Mouse (Mus musculus): ENCODE measurements around the gene Kif5a.

Kif5a gene

GRCm38 (mm10) chr10:127289573-127290191 lies 26.5 kb upstream of the Kif5a start:
- DNase-seq (ENCODE audit: low spot score): peak; percentile 34

DNA sequence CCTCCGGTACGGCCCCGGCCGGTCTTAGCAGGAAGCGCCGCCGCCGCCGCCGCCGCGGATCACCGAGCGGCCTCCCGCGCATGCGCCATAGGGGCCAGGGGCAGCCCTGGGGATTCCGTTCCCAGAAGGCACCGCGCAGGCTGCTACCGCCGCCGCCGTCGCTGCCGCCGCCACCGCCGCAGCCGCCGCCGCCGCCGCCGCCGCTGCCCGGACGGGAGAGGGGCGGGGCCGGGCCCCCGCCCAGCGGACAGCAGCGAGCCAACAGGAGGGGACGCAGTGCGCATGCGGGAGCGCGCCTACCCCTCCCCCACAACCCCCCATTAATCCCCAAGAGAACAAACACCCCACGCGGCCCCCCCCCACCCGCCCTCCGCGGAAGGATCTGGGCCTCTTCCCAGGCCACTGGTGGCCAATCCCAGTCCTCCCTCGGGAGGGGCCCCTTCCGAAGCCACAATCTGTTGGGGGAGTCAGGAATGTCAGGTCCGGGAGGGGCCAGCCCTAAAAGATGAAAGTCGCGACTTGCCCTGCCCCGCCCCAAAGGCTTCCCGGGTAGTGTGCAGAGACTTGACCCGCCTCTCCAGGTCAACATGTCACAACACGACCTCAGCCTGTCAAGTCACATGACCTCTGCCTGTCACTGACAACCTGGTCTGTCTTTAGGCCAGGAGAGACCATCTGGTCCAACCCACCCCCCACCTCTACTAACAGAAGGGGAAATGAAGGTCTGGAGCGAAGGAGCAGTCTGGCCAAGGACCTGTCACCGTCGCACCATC lies 25.8 kb upstream of the Kif5a start, which contains the start of gene Mbd6:
Gene Mbd6, minus strand, starts transcription at position 219 of the 773 bp plus-strand sequence.
- peak; percentile 83 for DNase-seq (ENCODE audit: low spot score)

DNA sequence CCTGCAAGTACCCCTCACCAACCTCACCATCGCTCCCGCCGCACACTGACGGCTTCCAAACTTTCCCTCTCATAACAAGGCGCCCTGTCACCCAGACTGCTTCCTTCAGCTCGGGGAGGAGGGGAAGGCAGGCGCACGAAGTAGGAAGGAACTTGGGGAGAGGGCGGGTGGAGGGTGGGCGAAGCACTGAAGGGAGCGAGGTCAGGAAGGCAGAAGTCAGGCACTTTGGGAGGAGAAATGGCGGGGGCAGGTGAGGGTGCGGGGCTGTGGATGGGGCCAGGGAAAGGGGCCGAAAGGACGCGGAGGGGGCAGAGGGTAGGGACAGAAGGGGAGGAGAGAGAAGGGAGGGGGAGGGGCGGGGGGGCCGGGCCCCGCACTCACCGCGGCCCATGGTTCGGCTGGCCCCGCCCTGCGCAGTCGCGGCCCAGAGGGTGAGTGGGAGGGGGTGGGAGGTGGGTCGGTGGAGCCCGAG lies 25.2 kb upstream of the Kif5a start:
- DNase-seq (ENCODE audit: low spot score): peak; percentile 49

DNA sequence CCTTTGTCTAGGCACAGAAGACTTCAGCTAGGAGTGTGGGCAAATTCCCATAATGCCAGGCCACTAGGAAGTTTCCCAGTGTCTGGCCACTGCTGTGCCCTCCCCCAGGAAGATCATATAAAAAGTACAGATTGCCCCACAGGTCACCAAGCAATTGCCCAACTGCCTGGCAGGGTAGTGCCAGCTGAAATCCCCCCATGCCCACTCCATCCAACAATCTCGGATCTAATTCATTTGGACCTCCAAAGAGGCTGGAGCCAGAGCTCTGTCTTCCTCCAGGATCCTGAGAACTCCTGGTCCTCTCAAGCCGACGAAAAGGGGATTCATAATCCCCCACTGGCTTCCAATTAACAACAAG lies 24.8 kb upstream of the Kif5a start:
- DNase-seq (ENCODE audit: low spot score): no peak

GRCm38 (mm10) chr10:127287271-127287935 lies 24.3 kb upstream of the Kif5a start:
- no peak for DNase-seq (ENCODE audit: low spot score)

- DNase-seq (ENCODE audit: low spot score): no peak
These were observed 23.6 kb upstream of the Kif5a start for GRCm38 (mm10) chr10:127286730-127287129.

- DNase-seq (ENCODE audit: low spot score): no peak
These were observed 23.0 kb upstream of the Kif5a start for GRCm38 (mm10) chr10:127286194-127286593.

GRCm38 (mm10) chr10:127285644-127286043 lies 22.5 kb upstream of the Kif5a start:
- no peak for DNase-seq (ENCODE audit: low spot score)

DNA sequence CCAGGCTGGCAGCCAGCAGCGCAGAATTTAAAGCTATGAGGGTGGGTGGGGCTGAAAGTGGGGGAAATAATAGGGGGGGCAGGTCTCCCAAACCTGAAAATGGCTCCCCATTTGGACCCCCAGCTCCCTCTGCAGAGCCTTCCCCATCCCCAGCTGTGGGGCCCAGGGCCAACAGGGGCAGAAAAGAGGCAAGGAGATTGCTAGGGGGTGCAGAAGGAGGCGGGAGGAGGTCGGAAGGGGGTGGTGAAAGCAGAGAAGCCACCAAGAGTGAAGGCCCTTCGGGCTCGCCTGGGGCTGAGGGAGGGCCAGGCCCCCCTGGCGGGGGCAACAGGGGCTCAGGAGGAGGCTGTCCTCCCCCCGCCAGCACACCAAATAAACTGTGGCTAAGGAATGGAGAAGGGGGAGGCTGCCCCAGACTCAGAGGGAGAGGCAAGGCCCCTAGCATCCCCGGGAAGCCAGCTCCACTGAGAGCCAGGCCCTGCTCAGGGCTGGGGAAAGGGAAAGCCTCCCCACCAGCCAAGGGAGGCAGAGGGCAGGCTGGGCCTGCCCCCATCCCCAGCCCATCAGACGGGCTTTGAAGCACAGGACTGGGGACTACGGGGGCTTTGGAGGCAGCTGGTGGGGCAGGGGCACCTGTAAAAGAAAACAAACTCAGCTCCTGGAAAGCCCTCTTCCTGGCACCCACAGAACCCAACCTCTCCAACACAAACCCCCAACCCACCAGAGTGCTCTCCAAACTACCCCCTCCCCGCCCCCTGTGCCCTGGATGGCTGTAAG lies 21.8 kb upstream of the Kif5a start:
- DNase-seq (ENCODE audit: low spot score): no peak

- no peak for DNase-seq (ENCODE audit: low spot score)
These were observed 21.0 kb upstream of the Kif5a start for GRCm38 (mm10) chr10:127284105-127284622.

- no peak for DNase-seq (ENCODE audit: low spot score)
These were observed 19.6 kb upstream of the Kif5a start for GRCm38 (mm10) chr10:127282620-127283215.

- DNase-seq (ENCODE audit: low spot score): no peak
These were observed 18.2 kb upstream of the Kif5a start for GRCm38 (mm10) chr10:127281316-127281715.

DNA sequence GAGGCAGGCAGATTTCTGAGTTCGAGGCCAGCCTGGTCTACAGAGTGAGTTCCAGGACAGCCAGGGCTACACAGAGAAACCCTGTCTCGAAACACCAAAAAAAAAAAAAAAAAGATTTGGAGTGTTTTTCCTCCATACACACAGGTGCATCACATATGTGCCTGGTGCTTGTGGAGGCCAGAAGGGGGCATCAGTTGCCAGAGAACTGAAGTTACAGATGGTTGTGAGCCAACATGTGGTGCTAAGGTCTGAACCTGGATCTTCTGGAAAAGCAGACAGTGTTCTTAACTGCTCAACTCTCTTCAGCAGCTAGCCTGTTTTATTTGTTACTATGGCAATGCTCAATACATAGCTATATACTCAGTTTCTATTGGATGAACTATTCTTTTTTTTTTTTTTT lies 16.6 kb upstream of the Kif5a start:
- DNase-seq (ENCODE audit: low spot score): no peak

- no peak for DNase-seq (ENCODE audit: low spot score)
These were observed 11.3 kb upstream of the Kif5a start for GRCm38 (mm10) chr10:127274261-127275022.

DNA sequence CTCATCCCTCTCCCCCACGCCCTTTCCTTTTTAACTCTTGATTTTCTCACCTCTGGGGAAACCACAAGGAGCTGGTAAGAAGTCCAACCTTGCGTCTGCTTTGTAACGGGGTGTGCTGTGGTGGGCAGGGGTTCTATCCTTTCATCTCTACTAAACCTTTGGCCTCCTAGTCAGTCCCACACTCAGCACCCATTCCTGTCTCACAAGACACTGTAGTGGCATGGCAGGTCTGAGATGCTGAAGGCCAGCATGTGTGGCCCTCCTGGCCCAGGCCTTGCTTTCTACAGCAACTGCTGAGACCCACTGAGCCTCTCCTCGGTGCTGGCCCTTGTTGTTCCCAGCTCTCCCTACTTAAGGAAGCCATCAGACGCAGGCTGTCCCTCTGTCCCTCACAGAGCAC lies 9.2 kb upstream of the Kif5a start:
- no peak for DNase-seq (ENCODE audit: low spot score)

DNA sequence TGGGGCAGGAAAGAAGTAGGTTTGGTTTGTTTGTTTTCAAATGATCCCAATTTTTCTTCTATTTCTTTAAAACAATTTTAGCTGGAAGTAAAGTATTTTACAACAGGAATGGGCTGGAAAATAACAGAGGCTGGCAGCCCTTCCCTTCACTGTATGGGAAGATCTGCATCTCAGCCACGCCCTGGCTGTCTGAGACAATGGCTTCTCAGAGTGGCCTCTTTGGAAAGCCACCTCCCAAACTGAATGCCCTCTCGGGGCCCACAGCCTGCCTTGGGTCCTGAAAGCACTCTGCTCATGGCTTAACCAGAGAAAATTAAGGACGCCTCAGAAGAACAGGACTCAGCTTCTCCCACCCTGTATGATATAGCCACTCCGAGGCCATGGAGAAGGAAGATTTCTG lies 6.7 kb upstream of the Kif5a start:
- no peak for DNase-seq (ENCODE audit: low spot score)

- no peak for DNase-seq (ENCODE audit: low spot score)
These were observed 5.9 kb upstream of the Kif5a start for GRCm38 (mm10) chr10:127269036-127269435.

DNA sequence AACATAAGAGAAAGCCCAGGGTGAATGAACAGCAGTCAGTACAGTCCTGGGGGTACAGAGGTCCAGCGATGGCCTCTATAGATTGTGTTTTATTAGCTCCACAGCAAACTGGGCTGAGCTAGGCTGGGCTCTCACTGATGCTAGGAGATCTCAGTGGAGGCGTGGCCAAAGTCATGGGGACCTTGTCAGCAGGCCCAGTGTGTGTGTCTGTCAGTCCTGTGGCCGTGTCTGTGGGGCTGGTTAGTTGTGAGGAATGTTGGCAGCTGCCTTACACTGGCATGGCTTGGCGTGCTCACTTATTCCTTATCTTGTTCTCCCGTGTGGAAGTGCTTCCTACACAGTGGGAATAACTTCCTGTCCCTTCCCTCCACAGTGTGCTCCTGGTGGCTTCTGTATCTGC lies 5.3 kb upstream of the Kif5a start:
- DNase-seq (ENCODE audit: low spot score): no peak

GRCm38 (mm10) chr10:127267318-127267717 lies 4.2 kb upstream of the Kif5a start:
- DNase-seq (ENCODE audit: low spot score): no peak

GRCm38 (mm10) chr10:127266112-127267091 lies 3.3 kb upstream of the Kif5a start, which contains the start of gene Dctn2:
Dctn2 (plus strand) TSS chr10:127266368.
- DNase-seq (ENCODE audit: low spot score): peak; percentile 82
